Mouse (Mus musculus) stomach, postnatal 0 days (tissue): ENCODE measurements at regions not wholly inside any gene's neighbourhood (a gene's known extent, or its start where the extent isn't known, plus 50 kb on each side); places are given as distances from the start of the nearest gene placed in this dataset.

Source experiments
- ATAC-seq: fragments of 200-750 bp; cut with Nextera tagmentation; 2 replicates; pipeline ENCODE4 v1.8.0; 2017; ENCODE audit not compliant: low FRiP score, low TSS enrichment
- DNase-seq: peaks from one replicate; pipeline ENCODE4 v3.0.0-alpha.2; 2016; ENCODE audit warnings: low spot score
- H3K27ac ChIP-seq: fragments of 300-500 bp; sonication (generic); replicated peaks from 2 replicates; pipeline ENCODE4 v1.5.1; 2014; ENCODE audit warnings: mild to moderate bottlenecking, control low read depth
- H3K27me3 ChIP-seq: fragments of 300-500 bp; sonication (generic); 2 replicates; pipeline ENCODE4 v1.6.1; 2014; ENCODE audit warnings: low read length; ENCODE audit not compliant: control insufficient read depth, insufficient read depth
- H3K36me3 ChIP-seq: fragments of 300-500 bp; sonication (generic); 2 replicates; pipeline ENCODE4 v1.6.1; 2014; ENCODE audit warnings: low read length, mixed read lengths; ENCODE audit not compliant: control insufficient read depth, insufficient read depth
- H3K4me1 ChIP-seq: fragments of 300-500 bp; sonication (generic); replicated peaks from 2 replicates; pipeline ENCODE4 v1.6.1; 2014; ENCODE audit warnings: antibody characterized with exemption; ENCODE audit not compliant: control insufficient read depth, insufficient read depth
- H3K4me2 ChIP-seq: fragments of 300-500 bp; sonication (generic); replicated peaks from 2 replicates; pipeline ENCODE4 v1.6.1; 2014; ENCODE audit warnings: low read depth, mild to moderate bottlenecking, control low read depth, moderate library complexity
- H3K4me3 ChIP-seq: fragments of 300-500 bp; sonication (generic); 2 replicates; pipeline ENCODE4 v1.5.1; 2014; ENCODE audit warnings: low read depth, low read length, control low read depth
- H3K9ac ChIP-seq: fragments of 300-500 bp; sonication (generic); 2 replicates; pipeline ENCODE4 v1.6.1; 2014; ENCODE audit warnings: mild to moderate bottlenecking, low read length, control low read depth, mixed read lengths
- H3K9me3 ChIP-seq: fragments of 300-500 bp; sonication (generic); 2 replicates; pipeline ENCODE4 v1.6.1; 2016; ENCODE audit warnings: low read length; ENCODE audit not compliant: control insufficient read depth
- CTCF ChIP-seq: IDR thresholded peaks from 2 replicates; pipeline ENCODE4 v1.5.1; 2016; ENCODE audit warnings: antibody characterized with exemption, low read depth, mild to moderate bottlenecking, moderate library complexity
- EP300 ChIP-seq: optimal IDR thresholded peaks from 2 replicates; pipeline ENCODE3; 2016; ENCODE audit warnings: antibody characterized with exemption
- WGBS: fragments of 180-500 bp; shearing (Covaris S2); extraction: QIAGEN DNeasy Blood & Tissue Kit; methylation state at CpG from one replicate; pipeline ENCODE4 v1.1.7; 2014; 5-methylcytosine and 5-hydroxymethylcytosine counted together

DNA sequence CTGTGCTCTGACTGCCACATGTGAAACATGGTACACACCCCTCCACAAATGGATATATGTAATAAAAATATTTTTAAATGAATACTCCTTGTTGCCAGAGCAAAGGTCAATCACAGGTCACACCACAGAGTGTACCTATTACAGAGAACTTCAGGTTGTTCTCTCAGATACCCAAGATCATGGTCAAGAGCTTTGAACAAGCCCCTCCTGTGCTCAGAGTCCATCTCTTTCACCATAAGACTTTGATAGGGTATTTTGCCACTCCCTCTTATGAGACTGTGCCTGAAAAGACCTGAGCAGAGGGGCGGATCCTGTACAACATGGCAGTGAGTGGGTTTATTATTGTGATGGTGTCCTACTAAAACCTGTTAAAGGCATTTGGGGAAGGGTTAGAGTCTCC lies 249.3 kb downstream of the Rnf152 start:
- Histone ChIP-seq H3K4me1 (no peaks in the 10 kb centered on the region), H3K4me3 (no peak overlapping the region), H3K9ac (no peak overlapping the region), H3K4me2 (no peak overlapping the region), H3K27me3 (no peaks in the 10 kb centered on the region), H3K9me3 (no peaks in the 10 kb centered on the region), H3K27ac (no peak overlapping the region; the same call in 1 of the 2 replicates), H3K36me3 (no peaks in the 10 kb centered on the region)
- WGBS = 73% methylated on average over 1 of the region's 1 CpGs
- DNase-seq = no peak
- peak; percentile 61; the same call in 1 of the 2 replicates for ATAC-seq
- no peak for TF ChIP-seq EP300
- TF ChIP-seq CTCF = no peak

GRCm38 (mm10) chr1:105105211-105105610 lies 251.3 kb downstream of the Rnf152 start:
- ATAC-seq (no peak), DNase-seq (no peak)
- Histone ChIP-seq H3K4me2 (no peak overlapping the region), H3K36me3 (no peaks in the 10 kb centered on the region), H3K9me3 (no peaks in the 10 kb centered on the region), H3K4me1 (no peaks in the 10 kb centered on the region), H3K27ac (no peak overlapping the region), H3K27me3 (no peaks in the 10 kb centered on the region), H3K9ac (no peak overlapping the region), H3K4me3 (no peak overlapping the region)
- TF ChIP-seq EP300 = no peak
- no peak for TF ChIP-seq CTCF

DNA sequence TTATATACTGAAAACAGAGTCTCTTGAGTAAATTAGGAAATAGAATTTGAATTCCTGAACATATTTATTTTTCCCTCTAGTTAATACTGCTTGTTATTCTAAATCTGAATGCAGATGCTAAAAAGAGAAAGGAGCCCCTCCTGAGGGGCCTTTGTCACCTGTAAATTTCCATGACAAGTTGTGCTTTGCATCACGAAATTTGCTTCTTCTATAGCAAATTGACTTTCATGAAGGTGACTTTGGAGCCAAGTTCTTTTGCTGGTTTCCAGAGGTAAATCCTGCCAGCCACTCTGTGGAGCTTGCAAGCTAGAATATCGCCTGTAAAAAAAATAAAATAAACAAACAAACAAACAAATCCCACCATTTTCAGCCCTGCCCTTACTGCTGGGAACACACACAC lies 261.4 kb downstream of the Rnf152 start:
- no peak for DNase-seq
- WGBS = 54% methylated on average over 2 of the region's 2 CpGs
- H3K36me3 ChIP-seq = no peaks in the 10 kb centered on the region
- TF ChIP-seq CTCF = no peak
- TF ChIP-seq EP300 = no peak
- no peak overlapping the region for H3K9ac ChIP-seq
- H3K27me3 ChIP-seq = no peaks in the 10 kb centered on the region
- H3K4me3 ChIP-seq = no peak overlapping the region
- H3K9me3 ChIP-seq = no peaks in the 10 kb centered on the region
- no peaks in the 10 kb centered on the region for H3K4me1 ChIP-seq
- ATAC-seq = no peak
- H3K4me2 ChIP-seq = no peak overlapping the region
- no peak overlapping the region for H3K27ac ChIP-seq

- Histone ChIP-seq H3K27me3 (no peaks in the 10 kb centered on the region), H3K27ac (no peak overlapping the region), H3K36me3 (no peaks in the 10 kb centered on the region), H3K9me3 (no peaks in the 10 kb centered on the region), H3K4me1 (no peaks in the 10 kb centered on the region), H3K4me3 (no peak overlapping the region), H3K4me2 (no peak overlapping the region), H3K9ac (no peak overlapping the region)
- DNase-seq = no peak
- WGBS = 64% methylated on average over 3 of the region's 3 CpGs
- ATAC-seq = no peak
- no peak for TF ChIP-seq EP300
- TF ChIP-seq CTCF = no peak
Observed at GRCm38 (mm10) chr1:105094500-105094899, 262.0 kb downstream of the Rnf152 start.

DNA sequence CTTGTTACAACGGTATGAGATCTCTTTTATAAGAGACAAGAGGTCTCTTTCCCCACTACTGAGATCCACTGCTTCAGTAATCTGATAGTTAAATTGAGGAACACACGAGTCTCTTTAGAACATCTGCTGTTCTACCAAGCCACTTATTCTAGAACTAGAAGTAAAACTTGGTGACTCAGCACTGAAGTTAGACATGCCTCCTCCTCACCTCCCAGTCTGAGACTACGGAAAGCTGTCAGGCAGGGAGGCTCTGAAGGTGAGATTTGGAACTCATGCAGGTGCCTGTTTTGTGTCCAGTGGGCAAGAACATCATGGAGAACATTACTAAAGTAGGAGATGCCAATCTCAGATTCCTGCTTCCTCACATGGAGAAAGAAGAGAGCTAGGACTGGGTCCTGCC lies 262.6 kb downstream of the Rnf152 start:
- Histone ChIP-seq H3K4me2 (no peak overlapping the region), H3K27ac (0 out of 2 replicates have a peak overlapping the region, but pooled peaks have one; percentile 35), H3K4me3 (no peak overlapping the region), H3K36me3 (no peaks in the 10 kb centered on the region), H3K27me3 (no peaks in the 10 kb centered on the region), H3K9ac (no peak overlapping the region), H3K4me1 (no peaks in the 10 kb centered on the region), H3K9me3 (no peaks in the 10 kb centered on the region)
- DNase-seq (no peak), ATAC-seq (no peak)
- WGBS = 77% methylated on average over 3 of the region's 3 CpGs
- no peak for TF ChIP-seq EP300
- no peak for TF ChIP-seq CTCF

DNA sequence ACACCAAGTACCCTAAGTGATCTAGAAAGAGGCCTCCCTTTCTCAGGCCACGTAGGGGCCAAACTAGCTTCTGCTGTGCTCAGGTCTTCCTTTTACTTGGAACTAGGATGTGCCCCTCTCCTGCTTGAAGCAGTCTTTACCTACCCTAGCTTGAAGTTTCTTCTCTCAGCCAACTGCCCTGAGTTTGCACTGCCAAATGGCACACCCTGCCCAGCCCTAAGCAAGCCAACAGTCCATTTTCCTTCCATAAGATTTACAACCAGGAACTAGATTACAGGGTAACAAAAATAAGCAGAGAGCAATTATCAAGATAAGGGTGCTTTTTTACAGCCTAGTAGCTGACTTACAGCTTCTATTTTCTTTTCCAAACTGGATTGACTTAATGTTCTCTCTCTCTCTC lies 263.5 kb downstream of the Rnf152 start:
- Histone ChIP-seq H3K27ac (peak overlapping the region; percentile 81), H3K27me3 (no peaks in the 10 kb centered on the region), H3K4me3 (no peak overlapping the region), H3K9me3 (no peaks in the 10 kb centered on the region), H3K4me1 (no peaks in the 10 kb centered on the region), H3K9ac (no peak overlapping the region), H3K36me3 (no peaks in the 10 kb centered on the region), H3K4me2 (no peak overlapping the region)
- TF ChIP-seq CTCF = no peak
- no peak for TF ChIP-seq EP300
- peak; percentile 74 for DNase-seq
- ATAC-seq = peak; percentile 94
- 35% methylated on average over 1 of the region's 1 CpGs for WGBS
